Mouse (Mus musculus) heart, adult 8-10 months (tissue): ENCODE results near the gene Trim17. TPM values are rescaled to one million over a fixed set of nuclear protein-coding genes. Genes with fewer than 3 reads are reported as not detected.
A peak's percentile ranks its signal among the peaks of the same experiment; 100 is the strongest.

Experiments
- DNase-seq: peaks from one replicate; pipeline ENCODE4 v3.0.0; 2022; ENCODE audit warnings: low spot score
- total RNA-seq, 4 experiments: library from RNA; stranded (reverse); gene quantifications; 2 replicates each; pipeline ENCODE4 v1.2.4; 2022

Gene Trim17
- under 1 TPM in 3 of 4 experiments, not detected in 1; 0.06 to 0.20 (median 0.08) TPM for total RNA-seq

DNA sequence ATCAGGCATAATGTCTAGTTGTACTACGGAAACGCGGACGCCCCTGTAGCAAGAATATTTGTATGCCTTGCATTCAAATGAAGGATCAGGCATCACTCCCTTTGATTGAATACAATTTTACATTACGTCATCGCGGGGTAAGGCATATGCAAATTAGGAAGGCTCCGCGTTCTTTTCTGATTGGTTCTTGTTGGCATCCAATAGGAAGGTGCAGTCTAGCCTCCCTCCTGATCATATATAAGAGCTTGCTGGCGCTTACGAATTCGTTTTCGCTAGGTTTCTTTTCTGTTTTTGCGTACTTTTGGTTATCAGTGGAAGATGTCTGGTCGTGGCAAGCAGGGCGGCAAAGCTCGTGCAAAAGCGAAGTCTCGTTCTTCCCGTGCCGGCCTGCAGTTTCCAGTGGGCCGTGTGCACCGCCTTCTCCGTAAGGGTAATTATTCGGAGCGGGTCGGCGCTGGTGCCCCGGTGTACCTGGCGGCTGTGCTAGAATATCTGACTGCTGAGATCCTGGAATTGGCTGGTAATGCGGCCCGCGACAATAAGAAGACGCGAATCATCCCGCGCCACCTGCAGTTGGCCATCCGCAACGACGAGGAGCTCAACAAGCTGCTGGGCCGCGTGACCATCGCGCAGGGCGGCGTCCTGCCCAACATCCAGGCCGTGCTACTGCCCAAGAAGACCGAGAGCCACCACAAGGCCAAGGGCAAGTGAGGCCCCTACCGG lies at the start of gene Trim17, which contains the start of gene Hist3h2a:
TSS of gene Trim17 (plus strand) at position 266 of the 723 bp plus-strand sequence.
TSS of gene Hist3h2a (plus strand) at position 266 of the 723 bp plus-strand sequence.
- DNase-seq: peak; percentile 98

DNA sequence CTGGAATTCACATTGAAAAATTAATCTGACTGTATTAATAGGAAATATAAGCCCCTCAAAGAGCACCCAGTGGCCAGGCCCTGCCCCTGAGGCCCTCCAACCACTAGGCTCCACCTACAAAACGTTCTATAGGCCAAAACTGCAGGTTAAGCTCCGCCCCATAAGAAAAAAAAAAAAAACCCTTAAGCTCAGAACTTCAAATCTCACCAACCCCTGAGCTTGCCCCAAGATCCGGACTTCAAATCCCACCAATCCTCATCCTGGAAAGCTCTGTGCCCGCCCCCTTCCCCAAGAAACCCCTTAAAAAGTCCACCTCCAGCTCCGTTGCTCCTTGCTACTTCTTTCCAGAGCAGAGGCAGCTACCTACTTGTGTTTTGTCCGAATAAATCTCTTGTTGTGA lies 49.6 kb upstream of the Trim17 start:
- no peak for DNase-seq

DNA sequence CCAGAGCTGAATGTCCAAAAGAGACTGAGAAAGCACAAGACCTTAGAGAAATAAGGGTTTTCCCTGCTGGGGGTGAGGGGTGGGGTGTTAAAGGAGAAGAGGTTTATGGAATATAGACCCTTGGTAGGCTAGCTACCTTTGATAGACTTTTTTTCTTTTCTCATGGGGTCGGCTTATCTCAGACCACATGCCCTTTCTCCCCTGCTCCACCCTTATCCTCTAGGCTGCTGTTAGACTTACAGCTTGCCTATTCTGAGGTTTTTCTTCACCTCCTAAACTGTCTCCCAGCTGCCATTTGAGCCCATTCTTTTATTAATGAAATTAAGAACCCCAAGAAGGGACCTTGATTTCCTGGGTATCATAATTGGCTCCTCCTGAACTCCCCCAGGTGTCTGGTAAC lies 40.7 kb upstream of the Trim17 start:
- no peak for DNase-seq

DNA sequence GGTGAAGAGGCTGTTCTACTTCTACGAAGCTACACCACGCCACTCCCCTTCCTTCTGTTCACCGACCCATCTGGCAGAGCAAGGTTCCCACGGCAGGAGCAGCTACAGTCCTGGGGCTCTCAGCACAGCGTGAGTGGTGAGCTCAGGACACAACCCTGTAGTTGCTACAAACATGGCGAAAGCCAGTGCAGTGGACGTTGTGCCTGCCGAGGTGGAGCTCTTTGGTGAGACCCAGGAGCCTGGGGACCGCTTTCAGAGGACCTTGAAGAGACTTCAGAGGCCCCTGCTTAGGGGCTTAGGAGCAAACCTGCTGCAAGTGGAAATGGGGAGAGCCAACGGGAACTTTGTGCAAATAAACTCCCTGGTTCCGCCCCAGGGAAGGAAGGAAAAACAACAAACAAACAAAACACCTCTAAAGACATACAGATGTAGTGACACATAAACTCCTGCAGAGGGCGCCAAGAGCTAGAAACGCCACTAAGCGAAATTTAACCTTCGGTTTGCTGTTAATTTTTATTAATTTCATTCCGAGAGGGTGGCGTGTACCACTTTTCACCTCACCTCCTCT lies 39.9 kb upstream of the Trim17 start:
- no peak for DNase-seq

DNA sequence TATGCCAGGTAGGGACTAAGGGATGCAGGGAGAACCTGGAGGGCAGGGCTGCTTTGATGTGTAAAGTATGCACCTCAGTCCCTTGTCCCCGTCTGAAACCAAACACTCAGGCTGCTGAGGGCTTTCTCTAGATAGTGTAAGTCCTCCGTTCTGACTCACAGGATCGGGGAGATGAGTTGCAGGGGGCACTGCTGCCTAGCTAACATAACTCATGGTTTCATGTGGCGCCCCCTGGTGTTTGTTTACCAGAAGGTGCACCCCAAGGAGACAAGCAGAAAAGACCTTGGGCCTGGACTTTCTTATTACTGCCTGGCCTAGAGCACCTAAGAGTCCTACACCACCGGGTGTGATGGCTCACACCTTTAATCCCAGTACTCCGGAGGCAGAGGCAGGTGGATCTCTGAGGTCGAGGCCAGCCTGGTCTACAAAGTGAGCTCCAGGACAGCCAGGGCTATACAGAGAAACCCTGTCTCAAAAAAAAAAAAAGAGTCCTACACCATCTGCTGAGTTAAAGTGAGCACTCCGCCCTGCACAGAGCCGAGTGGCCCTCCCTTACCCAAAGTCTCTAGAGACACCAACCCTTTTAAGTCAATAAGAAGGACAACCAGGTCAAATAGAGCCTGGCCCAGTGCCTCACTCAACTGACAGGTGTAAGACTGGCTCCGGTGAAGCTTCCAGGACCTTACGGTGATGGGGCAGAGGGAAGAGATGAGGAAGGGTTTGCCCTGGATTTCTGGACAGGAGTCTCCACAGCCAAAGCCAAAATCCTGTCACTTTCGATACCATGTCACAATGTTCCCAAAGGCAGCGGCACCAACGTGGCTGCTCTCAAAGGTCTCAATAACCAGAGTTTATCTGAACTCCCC lies 37.4 kb upstream of the Trim17 start:
- DNase-seq: no peak

DNA sequence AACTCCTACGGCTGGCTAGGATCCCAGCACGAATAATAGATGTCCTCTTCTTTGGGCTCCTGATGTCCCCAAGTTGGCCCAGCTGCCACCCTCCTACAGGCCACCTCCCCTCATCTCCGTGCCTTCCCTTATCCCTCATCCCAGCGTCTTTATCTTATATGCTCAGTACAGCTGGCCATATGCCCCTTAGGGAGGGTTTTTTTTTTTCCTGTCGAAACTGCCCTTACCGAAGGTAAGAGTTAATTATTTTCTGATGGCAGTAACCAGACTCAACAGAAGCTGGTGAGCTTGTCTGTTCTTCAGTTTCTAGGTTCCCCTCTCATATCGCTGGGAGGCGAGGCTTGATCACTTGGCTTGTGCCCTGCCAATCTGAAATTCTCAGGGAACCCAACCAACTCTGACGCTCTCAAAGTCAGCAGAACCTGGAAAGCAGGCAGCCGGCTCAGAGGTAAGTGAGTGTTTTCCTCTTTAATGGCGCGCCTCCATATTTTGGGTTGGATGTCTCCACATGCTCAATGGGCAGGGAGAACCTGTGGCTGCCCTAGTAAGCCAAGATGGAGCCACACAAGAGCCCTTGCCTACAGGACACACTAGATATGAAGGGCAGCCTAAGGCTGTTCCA lies 36.6 kb upstream of the Trim17 start, which contains the start of gene Btnl10:
TSS of gene Btnl10 (plus strand) at position 164 of the 622 bp plus-strand sequence.
- no peak for DNase-seq

DNA sequence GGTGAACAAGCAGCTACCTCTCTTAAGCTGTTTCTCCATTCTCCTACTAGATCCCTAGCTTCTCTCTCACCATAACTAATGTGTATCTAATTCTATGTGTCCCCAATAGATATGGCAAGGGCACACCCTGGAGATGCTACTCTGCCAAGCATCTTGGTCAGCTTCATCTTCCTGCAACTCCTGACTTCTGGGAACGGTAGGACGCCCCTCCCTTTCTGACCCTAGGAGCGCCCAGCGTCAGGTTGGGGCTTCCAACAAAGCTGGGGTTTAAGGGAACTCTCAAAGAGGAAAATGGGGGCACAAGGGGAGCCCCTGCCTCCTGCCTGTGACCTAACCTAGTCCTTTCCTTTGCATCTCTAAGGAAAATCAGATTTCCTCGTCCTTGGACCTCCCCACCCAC lies 35.7 kb upstream of the Trim17 start:
- no peak for DNase-seq

DNA sequence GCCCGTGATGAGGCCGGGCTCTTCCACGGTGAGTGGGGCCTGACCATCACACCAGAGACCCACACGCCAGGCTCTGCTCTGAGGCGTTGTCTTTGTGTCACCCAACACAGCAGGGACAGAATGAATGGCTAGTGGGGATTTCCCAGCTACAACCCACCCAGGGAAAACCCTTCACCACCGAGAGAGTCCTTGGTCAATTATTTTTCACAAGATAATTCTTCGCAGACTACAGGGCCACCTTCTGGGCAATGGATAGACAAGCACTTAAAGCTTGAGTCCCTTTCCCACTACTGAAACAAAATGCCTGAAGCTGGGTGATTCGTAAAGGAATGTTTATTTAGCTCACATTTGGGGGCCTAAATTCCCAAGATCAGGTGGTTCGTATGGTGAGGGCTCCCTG lies 32.1 kb upstream of the Trim17 start:
- DNase-seq: no peak

DNA sequence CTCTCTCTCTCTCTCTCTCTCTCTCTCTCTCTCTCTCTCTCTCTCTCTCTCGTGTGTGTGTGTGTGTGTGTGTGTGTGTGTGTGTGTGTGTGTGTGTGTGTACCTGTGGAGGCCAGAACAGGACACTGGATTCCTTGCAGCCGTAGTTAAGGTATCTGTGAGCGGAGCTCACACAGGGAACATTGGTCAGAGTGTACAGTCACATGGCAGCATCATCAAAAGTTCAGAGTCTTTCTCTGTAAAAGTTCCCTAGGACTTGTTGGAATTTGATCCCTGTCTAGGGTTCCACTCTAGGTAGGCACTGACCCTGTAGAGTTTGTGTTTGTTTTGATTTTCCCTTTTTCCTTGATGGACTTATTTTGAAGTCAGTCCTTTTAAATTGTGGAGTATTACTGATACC lies 27.8 kb upstream of the Trim17 start:
- DNase-seq: no peak

DNA sequence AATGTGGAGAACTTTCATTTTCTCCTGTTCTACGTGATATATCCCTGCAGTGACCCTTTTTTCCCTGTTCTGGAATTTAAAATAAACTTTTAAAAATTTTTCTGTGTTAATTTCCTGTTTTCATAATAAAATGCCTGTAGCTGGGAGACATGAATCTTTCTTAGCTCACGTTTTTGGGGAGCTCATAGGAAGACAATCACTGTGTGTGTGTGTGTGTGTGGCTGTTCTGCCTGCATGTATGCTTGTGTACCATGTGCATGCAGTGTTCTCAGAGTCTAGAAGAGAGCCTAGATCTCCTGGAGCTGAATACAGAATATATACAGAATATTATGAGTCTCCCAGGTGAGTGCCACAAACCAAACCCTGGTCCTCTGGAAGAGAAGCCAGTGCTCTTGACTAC lies 27.4 kb upstream of the Trim17 start:
- DNase-seq: no peak

DNA sequence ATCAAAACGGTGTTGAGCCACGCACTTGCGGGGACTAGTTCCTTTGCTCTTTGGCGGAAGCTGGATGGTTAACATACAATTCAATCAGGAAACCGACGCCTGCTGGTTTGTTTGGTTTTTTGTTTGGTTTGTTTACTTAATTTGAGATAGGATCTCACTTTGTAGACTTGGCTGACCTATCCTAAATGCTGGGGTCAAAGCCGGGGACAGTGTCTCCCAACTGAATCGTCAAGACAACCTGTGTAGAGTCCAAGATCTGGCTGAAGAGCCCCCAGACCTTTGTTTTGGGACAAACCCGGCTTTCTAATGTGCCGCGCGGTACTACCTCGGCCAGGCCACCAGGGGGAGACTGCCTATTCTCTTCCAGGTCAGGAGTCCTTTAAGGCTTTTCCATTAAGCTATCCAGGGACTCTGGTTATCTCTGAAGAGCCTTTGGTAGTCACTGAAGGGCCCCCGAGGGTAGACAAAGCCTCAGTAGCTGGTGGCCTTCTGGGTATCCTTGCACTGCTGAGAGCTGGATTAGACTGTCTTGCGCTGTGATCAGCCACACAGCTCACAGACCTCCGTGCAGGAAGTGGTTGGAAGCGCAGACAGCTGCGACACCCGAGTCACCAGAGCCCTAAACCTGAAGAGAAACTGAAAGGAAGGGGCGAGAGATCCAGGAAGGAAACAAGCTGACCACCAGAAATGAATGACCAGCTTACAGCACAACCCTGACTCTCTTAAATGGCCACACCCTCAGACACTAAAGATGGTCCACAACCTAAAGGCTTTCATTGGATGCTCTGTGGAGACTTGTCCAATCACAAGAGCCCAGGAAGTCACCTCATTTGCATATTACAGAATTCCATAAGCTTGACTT lies 26.5 kb upstream of the Trim17 start:
- DNase-seq: peak; percentile 64

DNA sequence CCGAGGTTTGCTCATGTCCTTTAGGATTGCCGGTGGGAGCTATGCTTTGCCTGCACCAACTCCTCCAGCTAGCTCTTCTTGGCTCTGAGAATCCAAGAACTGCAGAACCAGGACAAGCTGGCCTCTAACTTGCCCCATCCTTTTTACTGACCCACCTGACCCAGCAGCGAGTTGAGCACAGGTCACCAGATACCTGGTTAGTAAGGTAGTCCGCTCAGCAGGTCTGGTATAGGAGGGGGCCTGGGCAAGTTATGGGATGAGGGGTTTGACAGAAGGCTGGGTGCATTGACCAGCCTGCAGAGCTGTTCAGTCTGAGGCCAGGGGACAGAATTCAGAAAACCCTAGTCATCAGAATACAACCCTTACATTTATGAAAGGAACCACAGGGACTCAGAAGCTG lies 25.4 kb upstream of the Trim17 start:
- no peak for DNase-seq

DNA sequence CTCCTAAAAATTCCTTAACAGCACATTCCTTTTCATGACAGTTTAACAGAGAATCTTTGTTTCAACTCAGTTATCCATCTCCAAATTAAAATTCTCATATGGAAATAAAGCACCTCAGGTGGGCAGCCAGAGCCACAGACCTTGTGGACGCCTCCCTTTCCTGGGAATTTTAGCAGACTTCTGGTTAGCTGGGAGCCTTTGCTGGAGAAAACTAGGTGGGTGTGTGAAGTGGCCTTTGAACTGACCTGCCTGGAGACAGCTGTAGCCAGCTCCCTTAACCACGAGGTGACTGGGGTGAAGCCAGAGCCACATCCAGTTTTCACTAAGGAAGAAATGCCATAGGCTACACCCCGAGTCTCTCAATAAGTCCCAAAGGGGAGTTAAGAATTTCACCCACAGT lies 24.8 kb upstream of the Trim17 start:
- DNase-seq: no peak

DNA sequence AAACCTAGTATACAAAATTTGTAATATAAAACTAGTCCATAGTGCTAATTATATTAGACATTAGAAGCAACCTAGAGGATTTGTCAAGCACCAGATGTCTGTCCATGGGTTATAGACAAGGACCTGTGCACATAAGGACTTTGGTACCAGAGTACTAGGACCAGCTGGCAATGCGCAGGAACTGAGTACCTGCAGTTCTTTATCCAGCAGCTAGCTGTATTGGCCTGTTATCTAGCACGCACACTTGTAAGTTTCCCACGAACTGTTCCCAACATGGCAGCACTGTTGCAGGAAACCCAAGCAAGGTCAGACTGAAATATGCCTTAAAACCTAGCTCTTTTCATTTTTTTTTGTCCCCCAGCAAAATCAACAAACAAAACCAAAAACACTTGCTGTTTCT lies 24.2 kb upstream of the Trim17 start:
- no peak for DNase-seq

DNA sequence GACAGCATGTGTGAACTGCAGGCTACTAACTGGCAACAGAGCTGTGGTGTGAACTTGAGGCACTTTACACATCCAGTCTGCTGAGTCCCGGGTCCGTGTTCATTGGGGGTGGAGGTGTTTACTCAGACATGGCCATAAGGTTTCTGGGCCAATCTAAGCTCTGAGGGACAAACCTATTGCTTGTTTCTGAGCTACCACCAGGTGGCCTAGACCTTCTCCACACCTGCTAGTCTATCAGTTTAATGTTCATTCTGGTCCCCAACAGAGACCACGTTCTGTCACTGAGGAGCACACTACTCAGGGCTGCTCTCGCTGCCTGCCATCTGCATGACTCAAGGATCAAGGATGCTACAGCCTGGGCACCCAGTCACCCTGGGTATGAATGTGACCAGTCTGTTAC lies 22.9 kb upstream of the Trim17 start:
- DNase-seq: no peak

DNA sequence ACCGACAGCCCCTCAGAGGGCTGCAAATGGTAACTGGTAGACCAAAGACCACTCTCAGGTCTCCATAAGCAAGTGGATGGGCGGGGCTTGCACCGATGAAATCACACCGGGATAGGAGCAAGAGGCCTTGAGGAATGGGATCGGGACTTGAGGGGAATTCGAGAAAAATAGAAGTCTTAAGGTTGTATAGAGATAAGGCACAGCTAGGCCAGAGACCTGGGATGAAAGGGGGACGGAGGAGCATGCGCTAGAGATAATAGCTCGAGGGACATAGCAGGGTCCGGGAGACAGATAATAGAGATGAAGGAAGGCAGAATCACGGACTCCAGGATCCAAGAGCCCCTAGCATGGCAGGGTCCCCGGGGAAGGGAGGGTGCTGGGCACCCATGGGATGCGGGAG lies 16.6 kb upstream of the Trim17 start:
- DNase-seq: no peak

DNA sequence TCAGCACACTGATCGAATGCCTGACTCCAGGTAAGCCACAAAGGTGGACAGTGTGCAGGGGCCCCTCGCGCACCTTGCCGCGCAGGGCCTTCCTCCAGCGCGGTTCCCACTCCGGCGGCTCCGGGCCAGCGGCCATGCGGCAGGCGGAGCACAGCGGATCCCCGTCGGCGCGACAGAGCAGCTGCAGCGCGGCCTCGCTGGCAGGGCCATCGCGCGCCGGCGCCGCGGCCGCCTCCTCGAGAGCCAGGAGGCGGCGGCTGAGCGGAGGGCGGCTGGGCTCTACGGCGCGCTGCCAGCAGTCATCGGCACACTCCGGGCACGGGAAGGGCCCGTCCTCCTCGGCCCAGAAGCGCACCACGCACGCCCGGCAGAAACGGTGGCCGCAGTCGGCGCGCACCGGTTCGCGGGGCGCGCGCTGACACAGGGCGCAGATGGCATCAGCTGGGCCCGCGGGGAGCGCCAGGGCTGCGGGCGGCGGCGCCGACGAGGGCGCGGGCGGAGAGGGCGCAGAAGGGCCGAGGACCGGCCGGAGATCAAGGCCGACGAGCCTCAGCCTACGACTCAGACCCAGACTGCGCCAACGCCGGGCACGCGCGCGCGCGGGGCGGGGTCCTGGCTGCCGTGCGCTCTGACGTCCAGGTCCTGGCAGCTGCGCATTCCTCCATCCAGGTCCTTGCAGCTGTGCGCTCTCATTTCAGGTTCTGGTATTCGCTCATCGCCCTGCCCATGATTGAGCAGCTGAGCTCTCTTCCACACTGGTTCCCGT lies 16.0 kb upstream of the Trim17 start, which contains the start of gene Rnf187:
TSS of gene Rnf187 (minus strand) at position 595 of the 766 bp plus-strand sequence.
- peak; percentile 90 for DNase-seq

DNA sequence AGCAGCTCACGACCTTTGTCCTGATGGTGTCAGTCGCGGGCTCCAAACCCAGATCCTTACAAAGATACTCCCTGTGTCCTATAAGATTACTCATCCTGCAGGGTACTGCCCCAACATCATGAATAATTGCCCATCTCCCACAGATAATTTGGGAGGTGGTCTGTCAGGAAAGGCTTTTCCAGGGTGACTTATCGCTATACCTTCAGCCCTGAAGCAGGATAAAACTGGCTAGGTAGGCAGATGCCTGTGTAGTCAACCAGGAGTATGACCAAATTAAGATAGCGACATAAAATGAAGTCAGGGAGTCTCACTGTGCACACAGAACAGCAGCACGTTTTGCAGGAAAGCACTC lies 15.4 kb upstream of the Trim17 start:
- no peak for DNase-seq

DNA sequence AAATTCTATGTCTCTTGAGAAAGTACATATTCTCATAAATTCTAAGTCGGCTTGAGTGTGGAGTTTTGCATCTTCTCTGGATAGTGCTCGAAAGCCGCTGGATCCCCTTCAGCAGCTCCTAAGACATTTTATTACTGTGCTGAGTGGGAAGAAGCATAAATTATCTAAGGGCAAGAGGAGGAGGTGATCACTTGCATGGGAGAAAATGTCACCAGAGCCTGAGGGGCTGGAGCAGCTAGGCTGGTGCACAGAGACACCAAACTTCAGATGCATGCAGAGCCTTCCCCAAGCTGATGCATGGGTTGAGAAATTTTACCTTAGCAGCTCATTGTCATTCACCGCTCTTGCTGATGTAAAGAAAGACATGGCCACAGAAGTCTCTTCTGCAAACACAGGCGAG lies 10.3 kb upstream of the Trim17 start:
- no peak for DNase-seq

DNA sequence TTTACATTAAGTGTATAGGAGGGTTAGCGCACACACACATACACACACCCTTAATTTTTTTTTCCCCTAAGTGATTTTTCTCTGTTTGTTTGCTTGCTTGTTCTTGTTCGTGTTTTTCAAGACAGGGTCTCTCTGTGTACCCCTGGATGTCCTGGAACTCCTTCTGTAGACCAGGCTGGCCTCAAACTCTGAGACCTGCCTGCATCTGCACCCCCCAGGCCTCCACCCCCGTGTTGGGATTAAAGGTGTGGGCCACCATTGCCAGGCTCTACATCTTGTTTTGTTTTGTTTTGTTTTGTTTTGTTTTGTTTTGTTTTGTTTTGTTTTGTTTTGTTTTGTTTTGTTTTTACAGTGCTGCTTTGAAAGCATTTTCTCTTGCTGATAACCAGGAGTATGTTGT lies 7.2 kb upstream of the Trim17 start:
- DNase-seq: no peak
